Mouse (Mus musculus): ENCODE results near the gene 4930452B06Rik.
"Not testable (repeated sequence)": the region's sequence is repeated elsewhere in the genome, so short reads cannot be mapped to it uniquely, and the experiment has no call there.

4930452B06Rik gene

GRCm38 (mm10) chr14:8665636-8666411, at the start of gene 4930452B06Rik:
4930452B06Rik (minus strand) TSS chr14:8666240.
- DNase-seq (ENCODE audit: low spot score): peak; percentile 73

GRCm38 (mm10) chr14:8712674-8713073, 46.6 kb upstream of the 4930452B06Rik start:
- DNase-seq (ENCODE audit: low spot score): no peak

GRCm38 (mm10) chr14:8689451-8689850, 23.4 kb upstream of the 4930452B06Rik start:
- no peak for DNase-seq (ENCODE audit: low spot score)

DNA sequence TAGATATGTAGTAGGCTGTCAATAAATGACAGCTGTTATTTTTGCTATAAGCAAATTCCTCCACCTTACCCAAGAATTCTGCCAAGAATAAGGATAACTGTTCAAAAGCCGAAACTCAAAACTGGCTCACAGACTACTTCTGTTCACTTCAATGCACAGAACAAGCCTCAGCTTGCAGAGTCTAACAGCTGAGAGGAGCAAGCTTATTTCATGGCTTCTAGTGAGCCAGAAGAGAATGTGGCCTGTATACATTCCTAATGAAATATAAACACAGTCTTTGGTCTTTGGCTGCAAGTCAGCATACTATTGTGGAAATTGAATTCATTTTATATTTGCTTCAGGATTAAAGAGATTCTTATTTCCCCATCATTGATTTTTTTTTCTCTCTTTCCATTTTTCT, 22.4 kb upstream of the 4930452B06Rik start:
- no peak for DNase-seq (ENCODE audit: low spot score)

DNA sequence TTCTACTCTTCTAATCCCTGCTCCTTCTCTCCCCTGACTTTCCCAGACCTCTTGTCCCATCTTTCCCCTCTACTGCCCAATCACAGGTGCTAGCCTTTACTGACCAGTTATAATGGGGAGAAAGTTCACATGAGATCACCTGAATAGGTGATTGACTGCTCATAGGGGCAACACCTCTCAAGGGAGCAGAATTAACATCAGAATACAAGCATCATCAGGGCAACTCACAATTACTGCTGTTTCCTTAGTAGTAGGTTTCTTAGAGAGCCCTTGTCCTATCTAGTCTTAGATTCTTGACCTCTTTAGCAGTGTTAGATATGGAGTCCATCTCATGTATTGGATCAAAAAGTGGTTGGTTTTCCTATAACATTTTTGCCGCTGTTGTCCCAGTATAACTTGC, 20.1 kb upstream of the 4930452B06Rik start:
- no peak for DNase-seq (ENCODE audit: low spot score)

DNA sequence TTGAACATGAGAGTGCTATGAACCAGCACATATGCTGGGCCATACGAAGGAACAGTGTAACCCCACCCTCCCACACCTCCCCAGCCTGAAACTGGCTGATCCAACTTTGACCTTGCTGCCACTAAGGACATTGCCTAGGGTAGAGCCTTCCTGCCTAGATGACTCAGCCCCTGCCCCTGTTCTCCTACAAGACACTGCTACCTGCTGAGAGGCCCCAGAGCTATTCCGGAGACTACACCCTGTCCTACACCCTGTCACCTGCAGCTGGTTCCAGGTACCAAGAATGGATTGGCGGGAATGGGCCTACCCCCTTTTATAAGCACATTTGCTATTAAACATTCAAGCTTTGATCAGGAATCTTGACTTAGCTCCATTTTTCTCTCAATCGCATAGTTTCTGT, 13.9 kb upstream of the 4930452B06Rik start:
- no peak for DNase-seq (ENCODE audit: low spot score)

GRCm38 (mm10) chr14:8660359-8660758, 5.7 kb downstream of the 4930452B06Rik start:
- peak; percentile 17 for DNase-seq (ENCODE audit: low spot score)

DNA sequence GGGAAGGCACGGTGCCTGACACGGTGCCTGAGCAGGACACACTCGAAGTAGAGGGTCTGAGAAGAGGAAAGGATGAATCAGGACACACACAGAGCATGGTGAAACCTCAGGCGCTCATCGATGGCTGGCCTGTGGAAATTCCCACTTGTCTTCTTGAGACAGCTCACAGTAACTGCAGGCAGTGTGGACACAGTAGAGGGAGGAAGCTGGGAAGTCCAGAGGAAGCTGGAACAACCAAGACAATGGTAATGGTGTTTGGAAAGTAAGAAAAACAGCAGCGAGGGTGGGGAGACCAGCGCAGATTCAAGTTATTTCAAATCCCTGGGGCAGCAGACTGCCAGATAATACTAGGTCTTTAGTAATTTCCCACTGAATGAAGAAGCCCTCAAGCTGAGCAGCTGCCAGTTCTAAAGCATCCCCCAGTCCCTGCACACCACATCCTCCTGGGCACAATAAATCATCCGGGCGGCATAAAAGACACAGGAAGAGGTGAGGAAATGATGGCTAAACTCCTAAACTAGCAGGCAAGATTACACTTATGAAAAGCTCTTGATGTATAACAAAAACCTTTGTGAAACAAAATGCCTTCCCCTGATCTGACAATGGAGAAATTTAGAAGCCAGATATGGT, 24.3 kb downstream of the 4930452B06Rik start:
- DNase-seq (ENCODE audit: low spot score): peak; percentile 10

DNA sequence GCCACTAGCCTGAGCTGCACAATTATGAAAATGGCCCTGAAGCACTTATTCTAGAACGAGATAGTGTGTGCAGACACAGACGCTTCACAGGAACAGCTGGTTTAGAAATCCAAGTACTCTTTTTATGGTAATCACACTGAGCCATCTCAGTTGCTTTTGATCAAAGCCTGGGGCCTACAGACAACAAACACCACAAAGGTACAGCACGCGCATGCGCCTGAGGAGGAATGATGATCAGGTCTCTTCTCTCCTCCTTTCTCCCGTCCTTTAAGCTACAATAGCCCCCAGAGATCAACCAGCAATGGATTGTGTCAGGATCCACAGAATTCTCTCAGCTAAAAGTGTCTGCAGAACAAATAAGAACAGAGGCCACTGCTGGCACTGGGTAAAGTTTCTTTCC, 33.8 kb downstream of the 4930452B06Rik start:
- no peak for DNase-seq (ENCODE audit: low spot score)

DNA sequence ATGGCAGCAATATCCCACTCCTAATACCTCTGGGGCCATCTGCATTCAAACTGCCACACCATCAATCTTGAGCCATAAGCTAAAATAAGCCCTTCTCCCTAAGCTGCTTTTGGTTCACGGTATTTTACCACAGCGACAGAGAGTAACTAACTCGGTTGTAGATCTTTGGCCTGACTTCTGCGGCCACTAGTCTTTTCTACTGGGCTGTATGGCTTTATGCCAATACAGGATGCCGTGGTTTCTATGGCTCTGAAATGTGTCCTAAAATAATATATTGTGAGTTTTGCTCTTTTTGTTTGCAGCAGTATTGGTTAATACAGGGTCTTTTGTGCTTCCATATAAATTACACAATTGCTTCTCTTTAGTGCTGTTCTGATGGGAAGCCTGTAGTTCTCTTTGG, 37.6 kb downstream of the 4930452B06Rik start:
- no peak for DNase-seq (ENCODE audit: low spot score)

DNA sequence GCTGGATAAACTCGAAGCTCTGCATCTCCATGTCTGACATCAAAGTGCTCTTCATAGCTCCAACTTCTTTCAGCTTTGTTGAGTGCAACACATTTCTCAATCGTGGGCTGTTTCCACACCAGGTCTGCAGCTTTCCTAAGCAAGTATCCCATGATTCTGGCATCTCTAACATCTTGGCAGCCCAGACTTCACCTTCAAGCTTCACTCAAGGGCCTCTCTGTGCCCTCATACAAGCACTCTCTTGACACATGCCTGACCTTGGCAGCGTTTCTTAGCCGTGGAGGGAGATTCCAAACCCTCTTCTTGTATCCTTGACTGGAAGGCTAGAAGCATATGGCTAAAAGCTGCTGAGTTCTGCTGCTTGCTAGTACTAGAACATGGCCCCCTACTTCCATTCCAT, 38.6 kb downstream of the 4930452B06Rik start:
- DNase-seq (ENCODE audit: low spot score): peak; percentile 49

- DNase-seq (ENCODE audit: low spot score): no peak
Observed at GRCm38 (mm10) chr14:8621164-8621563, 44.9 kb downstream of the 4930452B06Rik start.

DNA sequence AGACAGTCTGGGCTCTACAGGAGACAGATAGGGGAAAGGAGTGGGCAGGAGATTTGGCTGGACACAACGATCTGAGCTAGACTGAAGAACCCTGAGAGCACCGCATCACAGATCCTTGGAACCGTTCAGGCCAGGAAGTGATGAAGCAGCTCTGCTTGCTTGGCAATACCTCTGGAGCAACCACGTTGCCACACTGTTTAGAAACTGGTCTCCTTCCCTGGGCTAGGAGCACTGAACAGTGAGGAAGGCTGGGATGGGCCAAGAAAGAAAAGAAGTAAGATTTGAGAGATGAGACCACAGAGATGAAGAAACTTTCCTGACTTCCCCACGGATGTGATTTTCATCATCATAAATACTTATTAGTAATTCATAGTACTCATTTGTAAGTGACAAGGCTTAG, 45.5 kb downstream of the 4930452B06Rik start:
- DNase-seq (ENCODE audit: low spot score): no peak

- peak; percentile 64 for DNase-seq (ENCODE audit: low spot score)
Observed at GRCm38 (mm10) chr14:8615636-8616035, 50.4 kb downstream of the 4930452B06Rik start.

DNA sequence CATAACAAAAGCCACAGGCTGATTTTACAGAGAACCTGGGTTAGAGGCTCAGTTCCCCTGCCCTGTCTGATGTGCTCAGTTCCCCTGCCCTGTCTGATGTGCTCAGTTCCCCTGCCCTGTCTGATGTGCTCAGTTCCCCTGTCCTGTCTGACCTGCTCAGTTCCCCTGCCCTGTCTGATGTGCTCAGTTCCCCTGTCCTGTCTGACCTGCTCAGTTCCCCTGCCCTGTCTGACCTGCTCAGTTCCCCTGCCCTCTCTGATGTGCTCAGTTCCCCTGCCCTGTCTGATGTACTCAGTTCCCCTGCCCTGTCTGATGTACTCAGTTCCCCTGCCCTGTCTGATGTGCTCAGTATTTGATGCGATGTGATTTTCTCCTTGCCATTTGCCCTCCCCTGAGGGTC, 51.6 kb downstream of the 4930452B06Rik start:
- not testable (repeated sequence) for DNase-seq (ENCODE audit: low spot score)

DNA sequence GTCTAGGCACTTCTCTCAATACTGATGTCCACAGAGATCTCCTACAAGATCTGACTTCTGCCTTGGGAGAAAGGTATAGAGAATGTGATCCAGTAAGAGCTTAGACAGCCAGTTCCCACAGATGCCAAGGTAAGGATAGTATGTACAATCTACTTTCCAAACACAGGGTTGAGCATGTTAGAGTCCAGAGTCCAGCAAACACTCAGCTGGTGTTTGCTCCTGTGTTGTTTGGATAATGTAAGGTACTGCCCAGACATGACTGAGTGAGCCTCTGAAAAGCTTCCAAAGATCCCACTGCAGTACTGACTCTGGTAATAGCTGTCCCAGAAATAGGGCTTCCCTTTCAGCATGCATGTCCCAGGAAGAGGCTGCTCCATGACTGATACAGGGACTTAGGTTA, 54.0 kb downstream of the 4930452B06Rik start:
- DNase-seq (ENCODE audit: low spot score): no peak

- DNase-seq (ENCODE audit: low spot score): no peak
Observed at GRCm38 (mm10) chr14:8610108-8610507, 55.9 kb downstream of the 4930452B06Rik start.

GRCm38 (mm10) chr14:8608559-8609171, 57.4 kb downstream of the 4930452B06Rik start:
- peak; percentile 55 for DNase-seq (ENCODE audit: low spot score)

DNA sequence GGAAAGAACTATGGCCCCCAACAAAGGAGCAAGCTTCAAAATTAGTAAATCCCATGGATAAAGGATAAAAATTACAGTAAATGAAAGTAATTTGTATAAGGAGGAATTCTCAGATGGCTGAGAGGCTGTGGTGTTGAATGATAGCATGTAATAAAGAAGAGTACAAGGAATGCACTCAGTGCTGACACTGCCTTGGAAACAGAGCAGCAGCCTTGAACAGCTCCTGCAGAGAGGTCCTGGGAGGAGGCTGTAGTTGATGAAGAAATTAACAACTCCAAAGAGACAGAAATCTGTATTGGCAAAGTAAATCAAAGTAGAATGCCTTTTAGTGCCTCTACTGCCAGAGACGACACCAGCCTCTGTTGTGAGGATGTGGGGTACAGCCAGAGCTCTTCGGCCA, 61.1 kb downstream of the 4930452B06Rik start:
- no peak for DNase-seq (ENCODE audit: low spot score)

DNA sequence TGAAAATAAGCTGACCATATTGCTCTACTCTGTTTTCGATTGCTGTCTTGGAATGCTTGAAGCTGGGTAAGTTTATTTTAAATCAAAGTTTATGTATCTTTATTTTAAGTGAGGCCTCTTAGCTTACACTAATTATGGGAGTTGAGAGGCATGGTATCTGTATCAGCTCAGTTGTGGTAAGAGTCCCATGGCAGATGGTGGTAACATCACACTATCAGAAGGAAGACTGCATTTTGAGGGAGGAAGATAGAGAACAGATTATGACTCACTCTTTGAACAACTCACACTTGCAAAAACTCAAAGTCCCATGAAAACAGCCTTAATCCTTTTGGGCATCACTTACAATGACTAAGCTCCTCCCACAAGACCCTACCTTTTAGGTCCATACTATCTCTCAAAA, 81.0 kb downstream of the 4930452B06Rik start:
- DNase-seq (ENCODE audit: low spot score): no peak

GRCm38 (mm10) chr14:8551006-8551405, 115.0 kb downstream of the 4930452B06Rik start:
- not testable (repeated sequence) for DNase-seq (ENCODE audit: low spot score)

GRCm38 (mm10) chr14:8549108-8549507, 116.9 kb downstream of the 4930452B06Rik start:
- no peak for DNase-seq (ENCODE audit: low spot score)

GRCm38 (mm10) chr14:8536024-8536423, 130.0 kb downstream of the 4930452B06Rik start:
- DNase-seq (ENCODE audit: low spot score): peak; percentile 75
